Mouse (Mus musculus) right cerebral cortex, postnatal 4 days (tissue): ENCODE measurements around the gene Ptma.
A peak's percentile ranks its signal among the peaks of the same experiment; 100 is the strongest.
"Not testable (repeated sequence)": the region's sequence is repeated elsewhere in the genome, so short reads cannot be mapped to it uniquely, and the experiment has no call there.

Source experiments
- DNase-seq: peaks from one replicate; pipeline ENCODE4 v3.0.0-alpha.2; 2022

Ptma gene

DNA sequence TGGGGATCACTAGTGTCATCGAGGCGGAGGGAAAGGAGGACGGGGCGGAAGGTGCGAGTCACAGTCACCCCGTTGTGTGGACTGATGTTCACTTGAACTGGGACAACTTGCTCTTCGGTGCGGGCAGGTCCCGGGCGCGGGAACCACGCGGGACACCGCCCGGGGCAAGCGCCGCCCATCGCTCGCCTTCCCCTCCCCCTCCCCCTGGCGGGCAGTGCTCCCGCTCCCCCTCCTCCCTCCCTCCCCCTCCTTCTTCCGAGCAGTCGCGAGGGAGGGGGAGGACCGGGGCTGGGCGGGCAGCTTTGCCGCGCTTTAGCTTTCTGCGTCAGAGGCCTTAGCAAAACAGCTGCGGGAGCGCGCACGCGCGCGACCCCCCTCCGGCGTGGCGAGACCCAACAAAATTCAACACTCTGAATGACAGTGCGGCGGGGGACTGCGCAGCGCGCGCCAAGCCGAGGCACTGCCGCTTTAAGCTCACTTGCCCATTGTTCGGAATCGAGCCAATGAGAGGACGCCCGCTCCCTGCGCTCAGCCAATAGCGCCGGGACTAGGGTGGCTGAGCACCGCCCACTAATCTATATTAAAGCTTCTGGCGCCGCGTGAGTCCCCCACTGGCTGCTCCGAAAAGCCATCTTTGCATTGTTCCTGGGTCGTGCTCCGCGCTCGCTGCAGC, at the start of gene Ptma:
Gene Ptma (plus strand): TSS at position 611 of the 673 bp plus-strand sequence.
- DNase-seq = peak; percentile 100

DNA sequence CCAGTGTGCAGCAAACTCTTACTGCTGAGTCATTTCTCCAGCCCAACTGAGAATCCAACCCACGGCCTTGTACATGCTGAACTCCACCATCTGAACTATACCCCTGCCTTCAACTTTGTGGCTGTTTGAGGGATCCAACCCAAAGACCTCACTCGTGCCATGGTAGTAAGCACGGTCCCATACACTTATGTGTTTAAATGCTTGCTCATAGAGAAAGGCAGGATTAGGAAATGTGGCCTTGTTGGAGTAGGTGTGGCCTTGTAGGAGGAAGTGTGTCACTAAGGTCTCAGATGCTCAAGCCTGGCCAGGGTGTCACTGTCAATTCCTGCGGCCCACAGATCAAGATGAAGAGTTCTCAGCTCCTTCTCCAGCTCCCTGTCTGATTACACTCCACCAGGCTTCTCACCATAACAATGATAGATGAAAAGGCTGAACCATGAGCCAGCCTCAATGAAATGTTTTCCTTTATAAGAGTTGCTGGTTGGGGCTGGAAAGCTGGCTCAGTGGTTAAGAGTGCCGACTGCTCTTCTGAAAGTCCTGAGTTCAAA, 48.7 kb upstream of the Ptma start:
- no peak for DNase-seq

DNA sequence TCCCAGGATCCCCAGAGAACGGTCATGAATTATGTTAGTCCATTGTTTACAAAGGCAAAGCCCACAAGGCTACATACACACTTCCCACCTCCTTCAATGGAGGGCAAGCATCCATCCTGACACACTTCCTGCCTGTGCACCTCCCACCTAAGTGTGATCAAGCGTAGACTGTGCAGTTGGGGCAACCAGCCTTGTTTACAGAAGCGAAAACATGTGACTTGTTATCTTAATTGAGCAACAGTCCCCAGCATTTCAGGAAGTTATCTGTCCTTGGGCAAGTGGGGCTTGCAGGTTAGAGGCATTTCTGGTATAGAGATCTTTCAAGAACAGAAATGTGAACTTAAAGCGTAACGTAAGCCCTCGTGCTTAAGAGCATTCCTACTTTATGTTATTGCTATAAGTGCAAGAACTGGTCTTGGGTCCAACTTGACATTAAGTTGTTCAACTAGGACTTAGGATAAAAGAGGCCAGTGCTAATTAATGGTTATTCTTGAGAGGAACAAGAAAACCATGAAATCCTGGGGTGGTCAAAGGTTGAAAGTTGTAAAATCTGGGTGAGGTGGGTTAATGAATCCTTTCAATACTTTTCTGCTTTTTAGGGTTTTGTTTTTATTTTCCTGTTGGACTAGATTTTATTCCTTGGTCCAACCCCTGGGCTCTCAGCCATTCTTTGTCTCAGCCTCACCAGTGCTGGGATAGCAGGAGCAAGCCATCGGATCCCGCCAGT, 47.3 kb upstream of the Ptma start:
- DNase-seq = no peak

DNA sequence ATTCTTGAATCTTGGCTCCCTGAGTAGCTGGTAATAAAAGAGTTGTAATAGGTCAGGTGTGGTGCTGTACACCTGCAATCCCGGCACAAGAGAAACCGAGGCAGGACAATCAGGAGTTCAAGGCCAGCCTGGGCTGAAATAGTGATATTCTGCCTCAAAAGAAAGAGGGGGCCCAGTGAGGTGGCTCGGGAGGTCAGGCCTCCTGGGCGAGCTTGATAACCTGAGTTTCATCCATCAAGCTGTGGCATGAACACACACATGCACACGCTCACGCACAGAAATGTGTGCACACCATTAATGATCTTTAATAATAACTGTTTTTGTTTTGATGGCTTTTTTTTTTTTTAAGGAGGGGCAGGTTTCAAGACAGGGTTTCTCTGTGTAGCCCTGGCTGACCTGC, 46.2 kb upstream of the Ptma start:
- DNase-seq = no peak

DNA sequence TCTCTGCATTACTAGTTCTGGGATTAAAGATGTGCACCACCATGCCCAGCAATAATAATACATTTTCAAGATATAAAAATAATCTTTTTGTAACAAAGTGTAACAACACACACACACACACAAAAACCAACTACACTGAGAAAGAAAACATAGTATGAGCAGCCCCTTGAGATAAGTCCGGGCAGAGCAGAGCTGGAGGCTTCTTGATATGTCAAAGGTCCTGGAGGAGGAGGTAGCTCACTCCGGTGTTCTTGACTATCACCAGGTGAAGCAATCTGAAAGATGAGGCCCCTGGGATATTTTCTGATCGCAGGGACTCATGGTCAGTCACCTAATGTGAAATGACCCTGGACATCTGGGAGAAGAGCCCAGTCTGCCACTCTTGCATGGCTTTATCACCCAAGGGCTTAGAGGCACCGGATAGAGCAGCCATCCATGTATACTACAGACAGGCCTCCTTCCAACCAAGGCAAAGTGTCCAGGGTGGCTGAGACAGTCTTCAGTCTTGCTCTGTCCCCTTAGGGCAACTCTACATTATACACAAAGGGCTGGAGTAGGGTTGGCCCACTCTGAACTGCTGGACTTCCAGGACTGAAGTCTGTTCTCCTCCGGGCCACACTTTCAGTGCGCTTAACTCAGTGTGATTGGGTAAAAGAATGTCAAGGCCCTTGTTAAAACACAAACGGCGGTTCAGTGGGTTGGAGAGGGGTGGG, 45.6 kb upstream of the Ptma start:
- no peak for DNase-seq

DNA sequence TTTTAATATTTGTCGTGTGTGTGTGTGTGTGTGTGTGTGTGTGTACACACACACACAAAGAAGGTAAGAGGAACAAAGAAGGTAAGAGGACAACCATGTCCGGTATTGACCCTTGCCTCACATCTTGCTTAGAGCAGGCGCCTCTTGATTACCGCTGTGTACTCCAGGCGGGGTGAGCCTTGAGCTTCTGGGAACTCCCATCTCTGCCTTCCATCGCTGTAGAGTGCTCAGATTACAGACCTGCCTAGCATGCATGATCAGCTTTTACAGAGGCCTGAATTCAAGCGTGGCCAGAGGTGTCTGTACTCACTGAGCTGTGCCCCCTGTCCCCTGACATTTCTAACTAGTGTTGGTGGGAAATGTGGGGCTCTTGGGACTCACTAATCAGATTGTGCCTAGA, 45.1 kb upstream of the Ptma start:
- DNase-seq = no peak

DNA sequence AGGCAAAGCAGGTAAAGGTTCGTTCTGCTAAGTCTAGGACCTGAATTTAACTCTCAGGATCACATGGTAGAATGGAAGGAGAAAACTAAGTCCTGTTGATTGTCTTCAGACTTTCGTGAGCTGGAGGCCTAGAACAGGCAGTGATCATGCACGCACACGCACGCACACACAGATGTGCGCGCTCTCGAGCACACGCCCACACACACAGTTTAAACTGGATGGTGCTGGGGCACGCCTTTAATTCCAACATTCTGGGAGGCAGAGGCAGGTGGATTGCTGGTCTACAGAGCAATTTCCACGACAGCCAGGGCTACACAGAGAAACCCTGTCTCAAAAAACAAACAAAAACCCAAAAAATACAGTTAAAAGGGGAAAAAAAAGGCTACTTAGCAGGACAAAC, 44.2 kb upstream of the Ptma start:
- DNase-seq = no peak

DNA sequence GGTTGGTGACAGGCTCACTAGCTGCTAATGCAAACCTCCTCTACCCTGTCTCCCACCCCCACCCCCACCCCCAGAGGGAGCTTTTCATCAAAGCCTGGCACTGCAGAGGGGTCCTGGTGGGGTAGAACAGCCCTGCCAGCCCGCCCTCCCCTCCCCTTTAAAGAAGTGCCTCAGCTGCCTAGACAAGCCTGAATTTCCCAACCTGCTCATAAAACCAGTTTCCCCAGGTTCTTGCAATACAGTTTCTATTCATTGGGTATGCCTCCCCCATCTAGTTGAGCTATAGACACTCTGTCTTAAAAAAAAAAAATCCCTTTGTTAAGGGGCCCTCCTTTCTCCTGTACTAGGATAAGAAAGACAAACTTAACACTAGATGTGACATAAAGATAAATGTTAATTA, 43.8 kb upstream of the Ptma start:
- no peak for DNase-seq

DNA sequence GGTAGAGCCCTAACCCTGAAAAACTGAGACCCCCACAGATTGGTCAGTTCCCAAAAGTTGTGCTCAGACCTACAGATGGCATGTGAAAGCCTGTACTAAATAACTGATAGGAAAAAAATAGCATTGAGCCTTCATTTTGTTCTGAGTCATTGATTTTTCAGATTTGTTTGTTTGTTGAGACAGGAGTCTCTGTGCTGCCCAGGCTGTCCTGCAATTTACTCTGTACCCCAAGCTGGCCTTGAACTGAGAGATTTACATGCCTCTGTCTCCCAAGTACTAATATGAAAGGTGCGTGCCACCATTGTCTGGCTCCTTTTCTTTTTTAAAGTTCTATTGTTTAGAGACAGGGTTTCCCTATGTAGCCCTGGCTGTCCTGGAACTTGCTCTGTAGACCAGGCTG, 41.2 kb upstream of the Ptma start:
- DNase-seq = no peak

DNA sequence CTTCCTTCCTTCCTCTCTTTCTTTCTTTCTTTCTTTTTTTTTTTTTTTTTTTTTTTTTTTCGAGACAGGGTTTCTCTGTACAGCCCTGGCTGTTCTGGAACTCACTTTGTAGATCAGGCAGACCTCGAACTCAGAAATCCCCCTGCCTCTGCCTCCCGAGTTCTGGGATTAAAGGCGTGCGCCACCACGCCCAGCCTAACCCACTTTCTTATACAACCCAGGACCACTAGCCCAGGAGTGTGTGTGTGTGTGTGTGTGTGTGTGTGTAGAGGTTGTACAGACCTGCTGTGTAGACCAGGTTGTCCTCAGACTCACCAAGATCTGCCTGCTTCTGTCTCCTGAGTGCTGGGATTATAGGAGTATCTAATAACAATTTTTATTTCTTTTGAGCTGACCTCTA, 40.7 kb upstream of the Ptma start:
- DNase-seq = not testable (repeated sequence)

DNA sequence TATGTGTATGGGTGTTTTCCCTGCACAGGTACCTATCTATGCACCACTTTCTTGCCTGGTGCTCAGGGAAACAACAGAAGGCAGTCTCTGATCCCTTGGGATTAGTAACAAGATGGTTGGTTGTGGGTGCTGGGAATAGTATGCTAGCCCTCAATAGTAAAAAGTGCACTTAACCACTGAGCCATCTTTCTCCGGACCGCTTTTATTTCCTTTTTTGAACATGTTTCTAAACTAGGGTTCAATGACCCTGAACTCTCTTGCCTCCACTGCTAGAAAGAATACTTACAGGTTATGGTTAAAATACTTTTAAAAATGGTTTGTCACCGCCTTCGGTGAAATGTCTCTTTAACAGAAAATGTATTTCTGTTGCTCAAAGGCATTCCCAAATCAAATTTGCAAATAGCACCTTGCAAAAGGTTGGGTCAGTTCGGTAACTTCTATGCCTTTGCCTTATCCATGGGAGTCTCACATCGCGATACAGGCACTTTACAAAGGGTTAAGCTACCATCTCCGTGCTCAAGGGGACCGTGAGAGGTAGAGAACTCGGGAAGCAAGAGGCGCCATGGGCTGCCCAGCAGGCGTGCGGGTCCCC, 39.7 kb upstream of the Ptma start:
- no peak for DNase-seq

DNA sequence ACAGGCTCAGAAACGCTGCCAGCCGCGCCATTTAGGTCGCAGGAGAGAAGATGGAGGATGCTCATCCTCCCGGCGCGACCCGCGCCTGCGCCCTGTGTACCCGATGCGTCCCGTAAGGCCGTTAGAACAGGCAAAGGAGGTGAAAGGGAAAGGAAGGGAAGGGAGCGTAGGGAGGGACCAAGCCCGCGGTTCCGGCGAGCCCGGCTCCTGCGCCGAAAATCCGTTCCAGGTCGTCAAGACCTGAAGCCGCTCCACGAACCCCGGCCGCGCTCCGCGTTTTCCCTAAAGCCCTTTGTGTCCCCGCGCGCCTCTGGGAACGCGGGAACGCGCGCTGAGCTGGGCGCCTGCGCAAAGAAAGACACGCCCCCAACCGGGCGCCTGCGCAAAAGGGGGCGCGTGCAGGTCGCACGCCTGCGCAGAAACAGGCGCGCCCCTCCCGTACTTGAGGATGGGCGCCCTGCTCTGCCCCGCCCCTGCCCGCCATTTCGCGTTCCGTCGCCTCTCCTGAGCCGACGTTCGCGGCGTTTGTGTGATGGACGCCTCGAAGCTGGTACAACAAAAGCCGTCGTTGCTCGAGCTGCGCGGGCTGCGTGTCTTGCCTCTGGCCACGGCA, 39.1 kb upstream of the Ptma start:
- peak; percentile 99 for DNase-seq

DNA sequence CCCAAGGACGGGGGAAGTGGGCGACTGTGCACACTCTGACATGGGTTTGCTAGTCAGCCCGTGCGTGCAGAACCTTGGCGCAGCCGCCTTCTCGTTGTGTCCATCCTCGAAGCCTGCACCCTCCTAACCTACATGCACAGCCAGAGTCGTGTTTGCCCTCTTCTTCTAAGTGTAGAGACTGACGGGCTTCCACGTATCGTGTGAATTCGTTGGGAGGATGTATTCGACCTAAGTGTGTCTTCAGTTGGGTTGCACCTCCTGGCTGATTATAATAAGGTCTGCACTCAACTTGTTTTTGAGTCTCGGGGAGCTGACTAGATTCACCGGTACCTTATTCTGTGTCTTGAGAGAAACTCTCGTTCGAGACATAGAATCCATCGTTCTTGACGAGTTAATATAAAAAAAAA, 38.6 kb upstream of the Ptma start:
- DNase-seq = no peak

DNA sequence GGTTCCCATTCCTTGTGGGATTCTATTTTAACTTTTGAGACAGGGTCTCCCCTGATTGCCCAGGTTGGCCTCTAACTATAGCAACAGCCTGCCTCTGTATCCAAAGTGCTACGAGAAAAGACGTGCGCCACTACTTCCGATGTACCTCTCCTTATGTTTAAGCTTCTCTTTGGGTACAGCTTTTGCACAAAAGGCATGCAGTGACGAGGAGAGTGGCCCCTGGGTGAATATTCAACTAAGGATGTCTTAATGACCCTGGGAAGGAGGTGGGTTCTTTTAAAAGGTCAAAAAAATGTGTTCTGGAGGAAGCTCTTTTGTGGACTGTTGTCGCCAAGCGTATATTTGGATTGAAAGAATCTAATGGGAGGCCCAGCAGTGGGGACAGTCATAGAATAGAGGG, 38.2 kb upstream of the Ptma start:
- no peak for DNase-seq

DNA sequence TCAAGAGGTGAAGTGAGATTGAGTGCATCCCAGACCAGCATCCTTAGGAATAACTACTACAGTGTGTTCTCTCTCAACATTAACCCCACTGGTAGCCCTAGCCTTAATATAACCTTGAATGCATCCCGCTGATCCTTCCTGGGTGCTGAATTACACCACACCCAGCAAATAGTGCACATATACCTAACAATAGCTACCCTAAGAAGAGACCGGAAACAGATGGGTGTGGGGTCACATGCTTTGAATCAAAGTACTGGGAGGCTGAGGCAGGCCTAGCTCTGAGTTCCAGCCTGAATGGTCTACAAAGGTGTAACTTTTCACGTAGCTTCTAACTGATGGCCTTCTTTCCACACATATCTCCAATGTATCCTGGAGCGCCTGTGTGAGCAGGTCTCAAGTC, 37.8 kb upstream of the Ptma start:
- no peak for DNase-seq

DNA sequence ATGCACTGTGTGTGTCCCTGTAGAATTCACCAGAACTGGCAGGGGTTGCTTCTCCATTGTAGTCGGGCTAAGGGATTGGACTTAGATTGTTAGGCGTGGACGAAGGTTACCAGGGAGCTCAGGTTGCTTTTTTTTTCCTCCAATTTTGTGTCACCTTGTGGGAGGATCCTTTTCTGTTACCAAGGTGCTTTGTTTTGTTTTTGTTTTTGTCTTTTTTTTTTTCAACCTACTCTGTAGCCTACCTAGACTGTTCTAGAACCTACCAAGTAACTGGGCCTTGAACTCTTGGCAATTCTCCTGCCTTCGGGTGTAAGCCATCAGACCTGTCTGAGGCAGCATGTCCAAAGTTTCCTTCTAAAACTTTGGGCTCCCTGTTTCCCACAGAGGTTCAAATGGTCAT, 36.6 kb upstream of the Ptma start:
- no peak for DNase-seq

DNA sequence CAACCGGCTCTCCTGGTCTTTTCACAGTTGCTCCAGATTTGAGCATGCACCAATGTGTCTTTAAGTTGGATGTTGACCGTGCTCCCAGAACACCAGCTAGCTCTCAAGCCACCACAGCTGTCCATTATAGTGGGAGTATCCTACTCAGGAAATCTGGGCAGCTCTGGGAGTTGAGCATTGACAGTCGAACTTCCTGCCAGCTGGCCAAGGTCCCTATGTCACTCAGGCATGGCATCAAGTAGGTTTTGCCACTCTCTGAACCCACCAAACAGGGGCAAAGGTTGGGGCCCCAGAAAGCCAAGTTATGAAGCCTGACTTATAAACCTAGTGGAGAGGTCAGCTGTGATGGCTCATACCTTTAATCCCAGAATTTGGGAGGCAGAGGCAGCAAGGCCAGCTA, 35.8 kb upstream of the Ptma start:
- DNase-seq = no peak

DNA sequence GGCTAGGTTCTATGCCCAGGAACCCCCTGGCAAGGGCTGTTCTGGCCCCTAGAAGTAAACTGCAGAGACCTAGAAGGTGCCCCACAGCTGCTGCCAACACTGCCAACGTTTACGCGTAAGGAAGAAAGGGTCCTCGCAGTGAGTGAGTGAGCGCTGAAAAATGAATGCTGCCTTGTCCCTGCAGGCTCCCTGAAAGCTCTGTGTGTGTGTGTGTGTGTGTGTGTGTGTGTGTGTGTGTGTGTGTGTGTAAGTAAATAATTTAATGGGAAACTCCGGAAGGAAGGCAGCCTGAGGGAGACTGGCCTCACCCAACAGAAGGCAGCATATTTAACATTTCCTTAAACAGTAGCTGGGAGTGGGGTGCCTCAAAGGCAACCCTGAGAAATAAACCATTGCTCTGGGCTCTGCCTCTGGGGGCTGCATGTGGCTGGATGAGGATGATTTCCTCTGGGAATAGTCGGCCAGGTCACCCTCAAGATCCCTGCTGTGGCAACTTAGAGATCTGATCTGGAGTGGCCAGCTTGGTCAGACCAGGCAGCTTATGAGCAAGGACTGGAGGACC, 34.9 kb upstream of the Ptma start:
- no peak for DNase-seq

DNA sequence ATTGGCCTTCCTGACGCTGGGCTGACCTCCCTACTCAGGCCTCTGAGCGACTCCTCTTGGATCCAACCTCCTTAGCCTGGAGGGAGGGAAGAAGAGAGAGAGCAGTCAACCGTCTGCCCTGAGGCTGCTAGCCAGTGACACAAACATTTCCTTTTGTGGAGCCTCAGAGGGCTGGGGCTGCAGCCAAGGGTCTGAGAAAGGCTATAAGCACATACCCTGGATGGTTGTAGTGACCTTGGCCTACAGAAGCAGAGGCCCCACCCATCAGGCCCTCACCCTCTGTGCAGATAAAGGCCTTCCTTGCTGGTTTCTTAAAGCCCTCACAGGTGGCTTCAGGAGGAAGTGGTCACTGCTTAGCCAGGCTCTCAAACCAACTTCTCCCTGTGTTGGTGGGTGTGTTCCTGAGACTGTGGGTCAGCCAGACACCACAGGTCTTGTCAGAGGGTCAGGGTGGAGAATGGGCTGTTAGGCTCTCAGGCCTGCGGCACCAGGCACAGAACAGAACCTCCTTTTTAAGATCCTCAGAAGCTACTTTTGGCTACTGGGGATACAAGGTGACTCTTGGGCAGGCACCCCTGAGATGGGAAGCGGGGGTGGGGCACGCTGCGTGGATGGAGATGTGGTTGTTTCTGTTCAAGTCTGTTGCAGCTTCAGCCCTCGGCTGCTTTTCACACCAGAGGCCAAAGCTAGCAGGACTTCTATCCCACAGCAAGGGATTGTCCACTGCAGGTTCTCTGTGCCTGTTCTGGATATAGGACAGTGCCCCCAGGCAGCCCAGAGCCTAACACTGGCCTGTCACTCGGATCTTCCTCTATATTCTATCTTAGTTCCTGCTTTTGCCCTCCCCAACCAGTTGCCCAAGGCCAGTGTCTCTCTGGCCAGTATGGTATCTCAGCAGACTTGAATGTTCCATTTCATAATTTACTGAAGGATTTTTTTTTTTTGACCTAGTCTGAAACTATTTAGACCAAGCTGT, 34.1 kb upstream of the Ptma start:
- no peak for DNase-seq

DNA sequence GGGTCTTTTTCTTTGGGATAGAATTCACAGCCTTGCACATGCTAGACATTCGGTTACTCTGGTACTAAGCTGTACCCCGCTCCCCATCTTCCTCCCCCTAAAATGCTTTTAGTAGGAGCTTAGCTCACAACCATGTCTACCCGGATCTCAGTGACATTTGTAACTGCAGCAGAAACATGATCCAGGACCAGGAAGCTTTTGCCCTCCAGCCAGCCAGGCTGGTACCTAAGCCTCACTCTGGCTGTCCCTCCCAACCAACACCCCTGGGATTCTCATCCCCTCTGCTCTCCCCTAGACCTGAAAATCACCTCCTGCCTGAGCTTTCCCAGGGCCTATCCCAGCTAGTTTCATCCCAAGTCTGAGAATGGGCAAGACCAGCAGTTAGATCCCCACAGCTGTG, 32.7 kb upstream of the Ptma start:
- DNase-seq = no peak

DNA sequence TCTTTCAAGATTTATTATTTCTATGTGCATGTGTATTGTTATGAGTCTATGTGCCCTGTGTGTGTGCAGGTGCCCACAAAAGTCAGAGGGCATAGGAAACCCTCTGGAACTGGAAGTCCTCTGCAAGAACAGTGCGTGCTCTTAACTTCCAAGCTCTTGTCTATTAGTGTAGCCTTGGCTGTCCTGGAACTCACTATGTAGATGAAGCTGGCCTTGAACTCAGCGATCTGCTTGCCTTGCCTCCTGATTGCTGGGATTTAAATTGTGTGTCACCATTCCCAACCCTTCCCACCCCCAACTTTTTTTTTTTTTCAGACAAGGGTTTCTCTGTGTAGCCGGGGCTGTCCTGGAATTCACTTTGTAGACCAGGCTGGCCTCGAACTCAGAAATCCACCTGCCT, 30.2 kb upstream of the Ptma start:
- DNase-seq = no peak

DNA sequence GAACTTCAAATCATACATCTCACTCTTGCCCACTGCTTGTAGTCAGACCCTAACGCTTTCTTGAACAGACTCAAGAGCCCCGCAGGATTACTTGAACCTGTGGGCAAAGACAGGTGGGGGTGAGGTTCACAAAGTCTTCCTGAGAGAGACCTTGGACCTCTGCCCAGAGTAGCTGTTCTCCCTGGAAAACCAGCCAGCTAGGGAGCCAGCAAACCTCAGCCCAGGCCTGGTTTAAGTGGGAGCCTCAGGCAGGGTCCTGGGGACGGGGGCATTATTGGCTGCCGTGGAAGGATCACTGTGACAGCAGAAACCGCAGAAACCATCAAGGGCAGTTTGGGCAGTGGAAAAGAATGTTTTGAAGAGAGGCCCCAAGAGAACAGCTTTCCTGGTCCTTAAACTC, 29.2 kb upstream of the Ptma start:
- no peak for DNase-seq
